Mouse (Mus musculus) right cerebral cortex, adult 2 months (tissue): ENCODE results near the gene Gm21970.

ENCODE experiments used
- DNase-seq, 2 experiments: peaks; one replicate each; pipeline ENCODE4 v3.0.0; 2021 to 2022; ENCODE audit warnings: low spot score in 2 of 2

Gm21970 gene

DNA sequence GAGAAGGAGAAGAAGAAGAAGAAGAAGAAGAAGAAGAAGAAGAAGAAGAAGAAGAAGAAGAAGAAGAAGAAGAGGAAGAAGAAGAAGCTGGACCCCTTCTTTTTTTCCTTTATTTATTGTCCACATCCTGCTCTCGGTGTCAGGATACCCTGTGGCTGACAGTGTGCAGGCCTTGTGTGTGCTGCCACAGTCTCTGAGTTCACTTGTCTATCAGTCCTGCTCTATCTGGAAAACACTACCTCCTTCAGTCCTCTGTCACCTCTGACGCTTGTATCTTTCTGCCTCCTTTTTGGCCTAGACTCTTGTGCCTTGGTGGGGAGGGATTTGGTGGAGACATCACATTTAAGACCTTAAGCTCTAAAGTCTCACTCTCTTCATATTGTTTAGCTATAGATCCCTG is 71.9 kb downstream of the Gm21970 start:
- DNase-seq = no peak

DNA sequence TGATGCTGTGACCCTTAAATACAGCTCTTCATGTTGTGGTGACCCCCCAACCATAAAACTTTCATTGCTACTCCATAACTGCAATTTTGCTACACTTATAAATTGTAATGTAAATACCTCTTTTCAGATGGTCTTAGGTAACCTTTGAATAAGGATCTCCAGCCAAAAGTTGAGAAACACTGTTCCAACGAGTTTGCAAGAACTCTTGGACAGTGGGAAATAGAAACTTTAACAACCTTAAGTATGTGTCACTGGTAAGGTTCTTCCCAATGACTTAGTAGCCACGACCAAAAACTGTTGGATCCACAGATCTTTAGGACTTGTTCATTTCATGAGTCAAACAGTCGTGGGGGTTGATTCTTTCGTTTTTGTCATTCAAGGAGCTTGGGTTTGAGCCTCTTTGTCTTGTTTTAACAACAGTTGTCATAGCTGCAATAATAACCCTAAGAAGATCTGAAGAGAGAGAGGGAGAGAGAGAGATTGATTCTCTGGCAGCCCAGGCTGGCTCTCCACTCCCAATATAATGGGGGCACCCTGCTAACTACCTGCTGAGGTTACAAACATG is 72.4 kb downstream of the Gm21970 start:
- DNase-seq = no peak

DNA sequence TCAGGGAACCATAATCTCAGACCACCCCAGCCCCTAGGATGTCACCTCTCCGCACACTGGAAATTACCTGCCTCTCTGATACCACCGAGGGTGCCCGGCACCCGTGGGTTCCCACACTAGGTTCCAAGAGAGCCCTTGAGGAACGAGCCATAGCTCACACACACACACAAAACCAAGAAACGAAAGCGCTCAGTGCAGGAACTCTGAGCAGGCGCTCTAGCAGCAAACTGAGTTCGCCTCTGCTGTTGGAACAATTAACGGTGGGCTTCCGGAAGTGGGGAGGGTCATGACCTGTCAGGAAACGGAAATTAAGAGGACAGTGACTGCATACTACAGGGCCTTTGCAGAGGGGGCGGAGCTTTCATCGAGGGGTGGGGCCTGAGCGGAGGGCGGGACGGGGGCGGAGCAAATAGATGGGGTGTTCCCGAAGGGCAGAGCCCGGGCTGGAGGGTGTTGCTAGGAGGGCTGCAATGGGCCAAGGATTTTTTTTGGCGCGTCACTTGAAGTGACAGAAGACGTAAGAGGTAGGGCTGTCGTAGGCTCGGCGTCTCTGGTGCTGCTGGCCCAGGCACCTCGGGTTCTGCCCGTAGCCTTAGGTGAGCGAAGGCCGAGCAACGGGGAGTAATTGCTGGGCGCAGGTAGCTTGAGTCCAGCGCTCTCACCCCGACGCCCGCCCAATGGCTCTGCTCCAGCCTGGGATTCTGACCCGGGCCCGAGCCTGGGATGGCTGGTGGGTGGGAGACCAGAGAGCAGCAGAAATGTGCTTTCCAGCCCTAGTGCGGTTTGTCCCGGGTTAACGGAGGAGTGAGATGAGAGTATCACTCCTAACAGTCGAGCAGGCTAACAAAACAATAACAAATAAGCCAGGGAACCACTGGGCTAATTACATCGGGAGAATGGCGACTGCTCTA is 73.3 kb downstream of the Gm21970 start:
- peak; percentile 76 to 82 for DNase-seq

- DNase-seq = no peak
Measured at GRCm38 (mm10) chr16:91465505-91466240, 74.2 kb downstream of the Gm21970 start.

- DNase-seq = peak in 1 of 2 experiments; percentile 39
Measured at GRCm38 (mm10) chr16:91466566-91466965, 75.0 kb downstream of the Gm21970 start.
